Mouse (Mus musculus): Measurements from ENCODE around the gene Lbhd2. TPM values are rescaled to one million over a fixed set of nuclear protein-coding genes. Genes with fewer than 3 reads are reported as not detected.

Lbhd2 gene
- total and polyA plus RNA-seq, 3 experiments = not detected

GRCm38 (mm10) chr12:111442309-111443010 is 35.9 kb downstream of the Lbhd2 start, which contains the start of gene Tnfaip2:
Gene Tnfaip2 (plus strand): TSS chr12:111442469.
- H3K9ac ChIP-seq (ENCODE audit: insufficient read depth, low read depth) = peak within 1 kb of the TSS; percentile 3; the same call in 1 of the 2 replicates
- peak; percentile 35 for DNase-seq (ENCODE audit: extremely low read depth)
- H3K9me3 ChIP-seq (replicated peaks; ENCODE audit: low read length) = peaks cover 9% of the 10 kb centered on the region
- peaks cover 0 to 4% of the 10 kb centered on the region in 2 experiments for H3K36me3 ChIP-seq (replicated peaks in 1 of 2; ENCODE audit: control insufficient read depth in 1 of 2, insufficient read depth in 1 of 2, low read length in 1 of 2)
- TF ChIP-seq POLR2A (IDR thresholded peaks at IDR 0.05; ENCODE audit: low read depth, low read length) (0 out of 2 replicates have a peak, but pooled peaks have one; percentile 18), USF1 (IDR thresholded peaks at IDR 0.05; ENCODE audit: low read depth, low read length) (no peak), ZMIZ1 (IDR thresholded peaks at IDR 0.05; ENCODE audit: low read depth, low read length) (no peak), ELF1 (IDR thresholded peaks at IDR 0.05; ENCODE audit: low read depth, low read length) (peak; percentile 9; the same call in 1 of the 2 replicates), TCF12 (IDR thresholded peaks at IDR 0.05; ENCODE audit: low read depth, low read length) (no peak)
- peaks cover 51% of the 10 kb centered on the region for H3K27me3 ChIP-seq (replicated peaks)
- H3K4me3 ChIP-seq (replicated peaks in 1 of 3; ENCODE audit: low read depth in 2 of 3, low read length in 2 of 3, poor library complexity in 1 of 3) = peak within 1 kb of the TSS; percentile 9 to 48 (median 46)
- no peak within 1 kb of the TSS for H3K27ac ChIP-seq (ENCODE audit: insufficient read depth, low read depth)
- dilution Hi-C loops (cut with MboI; ENCODE audit: extremely low pct_ligation_motif_present, extremely low pct_unique_long_range_greater_than_20kb, low sequenced_read_pairs) (no loop called here), in situ Hi-C loops (cut with MboI; ENCODE audit: low pct_ligation_motif_present, low pct_unique_long_range_greater_than_20kb, low sequenced_read_pairs) (no loop called here)
- peaks cover 10 to 42% of the 10 kb centered on the region in 2 experiments for H3K4me1 ChIP-seq (ENCODE audit: control insufficient read depth in 1 of 2, insufficient read depth in 2 of 2)
- H3K4me2 ChIP-seq (ENCODE audit: insufficient read depth, low read depth, poor library complexity, severe bottlenecking) = peak within 1 kb of the TSS; percentile 57
- no peaks in the 10 kb centered on the region for H3K79me2 ChIP-seq (replicated peaks; ENCODE audit: control insufficient read depth, extremely low read depth, insufficient read depth, poor library complexity, severe bottlenecking)

DNA sequence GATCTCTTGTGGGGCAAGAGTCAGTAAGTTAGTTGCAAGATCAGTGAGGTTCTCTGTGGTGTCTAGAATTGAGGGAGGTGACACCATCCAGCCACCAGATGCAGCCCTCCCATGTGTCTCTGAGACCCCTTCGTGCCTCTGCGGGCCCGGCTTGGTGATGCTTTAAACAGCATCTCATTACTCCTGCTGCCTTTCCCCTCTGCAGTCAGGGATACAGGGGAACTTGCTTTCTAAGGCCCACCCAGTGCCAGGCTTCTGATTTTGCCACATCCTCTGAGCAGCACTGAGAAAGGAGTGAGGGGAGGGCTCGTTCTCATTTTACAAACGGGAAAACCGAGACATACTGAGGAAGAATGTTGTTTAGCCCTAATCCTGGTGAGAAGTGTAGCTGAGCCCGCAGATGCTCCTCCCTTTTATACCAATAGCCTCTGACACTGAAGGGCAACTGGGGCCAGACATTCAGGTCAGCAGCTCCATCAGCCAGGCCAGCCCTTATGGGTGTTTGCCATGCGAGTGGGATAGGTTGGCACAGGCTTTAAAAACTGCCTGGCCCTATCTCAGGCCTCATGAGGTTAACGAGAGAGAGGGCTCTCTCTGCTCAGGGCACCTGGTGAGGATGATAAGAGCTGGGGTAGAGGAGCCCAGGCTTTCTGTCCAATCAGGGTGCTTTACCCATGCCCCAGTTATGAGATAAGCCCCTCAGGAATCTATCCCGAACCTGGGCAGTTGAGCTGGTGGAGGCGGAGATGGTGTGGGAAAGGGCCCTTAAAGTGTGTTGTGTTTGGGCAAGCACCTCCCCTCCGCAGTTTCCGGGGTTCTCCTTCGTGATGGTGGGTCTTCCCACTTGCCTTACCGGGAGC is 36.6 kb downstream of the Lbhd2 start:
- in situ Hi-C loops (cut with MboI; ENCODE audit: low pct_ligation_motif_present, low pct_unique_long_range_greater_than_20kb, low sequenced_read_pairs) = no loop called here
- H3K4me1 ChIP-seq (ENCODE audit: control insufficient read depth in 1 of 2, insufficient read depth in 2 of 2) = peaks cover 6 to 36% of the 10 kb centered on the region in 2 experiments; a peak in 3 of 4 replicates

More for the DNA sequence above, 36.6 kb downstream of the Lbhd2 start:
- peak overlapping the region; percentile 57 for H3K4me2 ChIP-seq (ENCODE audit: insufficient read depth, low read depth, poor library complexity, severe bottlenecking)
- no peak overlapping the region; the same call in 1 of the 2 replicates for H3K9ac ChIP-seq (ENCODE audit: insufficient read depth, low read depth)
- H3K4me3 ChIP-seq (replicated peaks in 1 of 3; ENCODE audit: low read depth in 2 of 3, low read length in 2 of 3, poor library complexity in 1 of 3) = peak overlapping the region in 2 of 3 experiments; percentile 46 to 48
- H3K36me3 ChIP-seq (replicated peaks in 1 of 2; ENCODE audit: control insufficient read depth in 1 of 2, insufficient read depth in 1 of 2, low read length in 1 of 2) = peaks cover 0 to 4% of the 10 kb centered on the region in 2 experiments
- H3K27ac ChIP-seq (ENCODE audit: insufficient read depth, low read depth) = no peak overlapping the region
- no peaks in the 10 kb centered on the region for H3K79me2 ChIP-seq (replicated peaks; ENCODE audit: control insufficient read depth, extremely low read depth, insufficient read depth, poor library complexity, severe bottlenecking)
- peaks cover 9% of the 10 kb centered on the region for H3K9me3 ChIP-seq (replicated peaks; ENCODE audit: low read length)
- dilution Hi-C loops (cut with MboI; ENCODE audit: extremely low pct_ligation_motif_present, extremely low pct_unique_long_range_greater_than_20kb, low sequenced_read_pairs) = no loop called here
- TF ChIP-seq BHLHE40 (IDR thresholded peaks at IDR 0.05; ENCODE audit: low read depth, low read length) (no peak), HCFC1 (IDR thresholded peaks at IDR 0.05; ENCODE audit: low read depth, low read length) (no peak), RCOR1 (conservative IDR thresholded peaks at IDR 0.05; ENCODE audit: low read depth, low read length) (no peak), EP300 (IDR thresholded peaks at IDR 0.05; ENCODE audit: low read length) (no peak), ETS1 (conservative IDR thresholded peaks at IDR 0.05; ENCODE audit: low read depth, low read length) (no peak), ZNF384 (IDR thresholded peaks at IDR 0.05; ENCODE audit: low read depth, low read length) (no peak), MXI1 (IDR thresholded peaks at IDR 0.05; ENCODE audit: low read depth, low read length) (no peak), IRF4 (IDR thresholded peaks at IDR 0.05; ENCODE audit: low read depth, low read length) (no peak), MAZ (IDR thresholded peaks at IDR 0.05; ENCODE audit: low read depth, low read length) (no peak), MAFK (IDR thresholded peaks at IDR 0.05; ENCODE audit: insufficient replicate concordance, low read length) (no peak), USF1 (IDR thresholded peaks at IDR 0.05; ENCODE audit: low read depth, low read length) (no peak), NRF1 (IDR thresholded peaks at IDR 0.05; ENCODE audit: low read depth, low read length) (no peak), SIN3A (IDR thresholded peaks at IDR 0.05; ENCODE audit: low read length) (no peak), TBP (conservative IDR thresholded peaks at IDR 0.05; ENCODE audit: low read depth, low read length) (no peak), CTCF (conservative IDR thresholded peaks at IDR 0.05 in 1 of 2, IDR thresholded peaks at IDR 0.05 in 1 of 2; ENCODE audit: low read depth in 2 of 2, low read length in 2 of 2) (no peak), JUND (conservative IDR thresholded peaks at IDR 0.05; ENCODE audit: low read depth, low read length) (no peak), PAX5 (IDR thresholded peaks at IDR 0.05; ENCODE audit: low read length) (no peak), ZC3H11A (IDR thresholded peaks at IDR 0.05; ENCODE audit: low read depth, low read length) (no peak)
- H3K27me3 ChIP-seq (replicated peaks) = peaks cover 48% of the 10 kb centered on the region
- DNase-seq (ENCODE audit: extremely low read depth) = no peak
